In the genomic region with DNA sequence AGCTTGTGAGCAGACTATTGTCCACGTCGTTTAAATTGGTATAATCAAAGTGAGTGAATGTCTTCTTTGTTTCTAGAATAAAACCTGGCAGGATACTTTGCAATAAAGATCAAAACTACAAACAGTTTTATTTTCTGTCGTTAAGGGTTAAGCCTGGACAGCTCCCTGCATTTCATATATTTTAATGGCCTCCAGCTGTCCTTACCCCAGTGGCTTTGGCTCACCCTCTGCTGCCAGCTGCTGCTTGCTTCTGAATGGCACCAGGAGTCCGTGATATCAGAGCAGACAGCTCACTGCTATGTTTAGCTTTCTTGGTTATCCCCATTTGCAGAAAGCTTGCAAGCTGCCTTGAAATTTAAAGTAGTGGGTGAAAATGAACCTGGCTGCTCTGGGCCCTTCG, we compare ENCODE assay signal across 8 mouse cellular contexts. TPM values are rescaled to one million over a fixed set of nuclear protein-coding genes. Genes with fewer than 3 reads are reported as not detected.
DNase-seq lines count a peak whose midpoint lies in the region; ATAC-seq and TF ChIP-seq lines count a peak whose summit lies in the region.

No protein-coding gene starts in this region.

- TF ChIP-seq CTCF in lung, postnatal 0 days (IDR thresholded peaks at IDR 0.05), result no peak

- H3K36me3 ChIP-seq in megakaryocyte, embryonic 14.5 days (replicated peaks; ENCODE audit: low read length), result peaks cover 22% of the 10 kb centered on the region
- H3K36me3 ChIP-seq in embryonic facial prominence, embryonic 13.5 days, result peaks cover 17% of the 10 kb centered on the region
- no peaks in the 10 kb centered on the region for H3K36me3 ChIP-seq in lung, postnatal 0 days (ENCODE audit: insufficient read depth, low read length)

- peak overlapping the region; percentile 78 for H3K9ac ChIP-seq in embryonic facial prominence, embryonic 13.5 days
- no peak overlapping the region; the same call in 1 of the 2 replicates for H3K9ac ChIP-seq in lung, postnatal 0 days (replicated peaks; ENCODE audit: low read depth)

- ATAC-seq in megakaryocyte, adult 5-6 weeks (ENCODE audit: poor library complexity, severe bottlenecking), result no peak
- ATAC-seq in embryonic facial prominence, embryonic 13.5 days (ENCODE audit: insufficient number of reproducible peaks, insufficient read depth, low FRiP score, low TSS enrichment, low read depth), result no peak
- ATAC-seq in lung, postnatal 0 days, result no peak
- ATAC-seq in inflammation-experienced regulatory T-cells, adult 6 months, result no peak
- ATAC-seq in activated CD4-positive, CD25-positive, alpha-beta regulatory T cell, adult 4 months, result no peak

- H3K9me3 ChIP-seq in megakaryocyte, embryonic 14.5 days, result no peaks in the 10 kb centered on the region
- H3K9me3 ChIP-seq in embryonic facial prominence, embryonic 13.5 days, result no peaks in the 10 kb centered on the region
- H3K9me3 ChIP-seq in lung, postnatal 0 days (ENCODE audit: low read length), result no peaks in the 10 kb centered on the region

- H3K27ac ChIP-seq in embryonic facial prominence, embryonic 13.5 days, result peak overlapping the region; percentile 74
- H3K27ac ChIP-seq in lung, postnatal 0 days (ENCODE audit: low read length), result peak overlapping the region; percentile 11; the same call in 1 of the 2 replicates

- H3K27me3 ChIP-seq in megakaryocyte, embryonic 14.5 days (replicated peaks), result no peaks in the 10 kb centered on the region
- no peaks in the 10 kb centered on the region for H3K27me3 ChIP-seq in embryonic facial prominence, embryonic 13.5 days
- H3K27me3 ChIP-seq in lung, postnatal 0 days (replicated peaks; ENCODE audit: insufficient read depth, low read length), result no peaks in the 10 kb centered on the region

- H3K4me2 ChIP-seq in embryonic facial prominence, embryonic 13.5 days, result peak overlapping the region; percentile 84
- H3K4me2 ChIP-seq in lung, postnatal 0 days (replicated peaks; ENCODE audit: low read depth, low read length), result peak overlapping the region; percentile 57

- peak; percentile 60 to 69 for DNase-seq in heart, postnatal 10 days
- peak; percentile 52 for DNase-seq in lung, postnatal 0 days (ENCODE audit: low spot score)
- DNase-seq in B cell, adult 2 months, result no peak

- TF ChIP-seq EP300 in lung, postnatal 0 days (IDR thresholded peaks at IDR 0.05), result no peak

- 21% methylated on average over 5 of the region's 5 CpGs for WGBS in embryonic facial prominence, embryonic 13.5 days
- WGBS in lung, postnatal 0 days, result 31% methylated on average over 5 of the region's 5 CpGs

- intact Hi-C loops in heart, postnatal 10 days (cut with DNase I), result loop anchor here (10.0 kb wide), 1 partner anchor 607 kb away; no protein-coding TSS in a partner anchor

- peak overlapping the region; percentile 95 for H3K4me3 ChIP-seq in megakaryocyte, embryonic 14.5 days (replicated peaks)
- peak overlapping the region; percentile 58 for H3K4me3 ChIP-seq in embryonic facial prominence, embryonic 13.5 days
- H3K4me3 ChIP-seq in lung, postnatal 0 days (ENCODE audit: low read depth, low read length), result peak overlapping the region; percentile 53

- H3K4me1 ChIP-seq in megakaryocyte, embryonic 14.5 days, result peaks cover 69% of the 10 kb centered on the region
- peaks cover 18% of the 10 kb centered on the region for H3K4me1 ChIP-seq in embryonic facial prominence, embryonic 13.5 days
- H3K4me1 ChIP-seq in lung, postnatal 0 days (ENCODE audit: insufficient read depth, low read depth, low read length), result peaks cover 15% of the 10 kb centered on the region; the same call in 1 of the 2 replicates

RNA-seq across cellular contexts. Expression of a gene that starts 0.9 kb away (rescaled TPM):
- 18.6 TPM in 1 of 2 replicates, not detected in the other for polyA plus RNA-seq in megakaryocyte, embryonic 14.5 days (2012; ENCODE audit: insufficient read depth, low replicate concordance)
- 68.8 and 83.8 TPM in 2 replicates for total RNA-seq in megakaryocyte, adult 5-6 weeks (2015)
- total RNA-seq in megakaryocyte, adult 5-6 weeks (2017), result 122 and 134 TPM in 2 replicates
- 128 and 138 TPM in 2 replicates for polyA plus RNA-seq in embryonic facial prominence, embryonic 13.5 days (2015; fragmentation: Nextera tagmentation; extraction: Ambion mirVana)
- 10 to 100 TPM; 48.9 to 54.0 TPM for total RNA-seq in heart, postnatal 10 days (2021)
- polyA plus RNA-seq in lung, postnatal 0 days (2015; fragmentation: Nextera tagmentation; extraction: Ambion mirVana), result 131 and 132 TPM in 2 replicates
- polyA plus RNA-seq in inflammation-experienced regulatory T-cells, adult 6 months (2017; shearing (Covaris generic)), result 100 to 1,000 TPM; 112 to 149 (median 139) TPM
- polyA plus RNA-seq in activated CD4-positive, CD25-positive, alpha-beta regulatory T cell, adult 4 months (2017; shearing (Covaris generic)), result 100 to 1,000 TPM; 121 to 124 TPM

RNA-seq across cellular contexts. Expression of a gene that starts 9.8 kb away (rescaled TPM):
- polyA plus RNA-seq in megakaryocyte, embryonic 14.5 days (2012; ENCODE audit: insufficient read depth, low replicate concordance), result not detected in 2 replicates
- not detected in 2 replicates for total RNA-seq in megakaryocyte, adult 5-6 weeks (2015)
- not detected in 2 replicates for total RNA-seq in megakaryocyte, adult 5-6 weeks (2017)
- 0.15 and 0.41 TPM in 2 replicates for polyA plus RNA-seq in embryonic facial prominence, embryonic 13.5 days (2015; fragmentation: Nextera tagmentation; extraction: Ambion mirVana)
- total RNA-seq in heart, postnatal 10 days (2021), result not detected
- polyA plus RNA-seq in lung, postnatal 0 days (2015; fragmentation: Nextera tagmentation; extraction: Ambion mirVana), result 31.6 and 47.5 TPM in 2 replicates
- polyA plus RNA-seq in inflammation-experienced regulatory T-cells, adult 6 months (2017; shearing (Covaris generic)), result not detected
- not detected for polyA plus RNA-seq in activated CD4-positive, CD25-positive, alpha-beta regulatory T cell, adult 4 months (2017; shearing (Covaris generic))

RNA-seq across cellular contexts. Expression of a gene that starts 19.3 kb away (rescaled TPM):
- not detected in 2 replicates for polyA plus RNA-seq in megakaryocyte, embryonic 14.5 days (2012; ENCODE audit: insufficient read depth, low replicate concordance)
- not detected in 2 replicates for total RNA-seq in megakaryocyte, adult 5-6 weeks (2015)
- total RNA-seq in megakaryocyte, adult 5-6 weeks (2017), result not detected in 2 replicates
- polyA plus RNA-seq in embryonic facial prominence, embryonic 13.5 days (2015; fragmentation: Nextera tagmentation; extraction: Ambion mirVana), result not detected in 2 replicates
- total RNA-seq in heart, postnatal 10 days (2021), result 1 to 10 TPM in 1 of 2 experiments, under 1 TPM in 1; 0.62 to 1.2 TPM
- not detected in 2 replicates for polyA plus RNA-seq in lung, postnatal 0 days (2015; fragmentation: Nextera tagmentation; extraction: Ambion mirVana)
- not detected for polyA plus RNA-seq in inflammation-experienced regulatory T-cells, adult 6 months (2017; shearing (Covaris generic))
- not detected for polyA plus RNA-seq in activated CD4-positive, CD25-positive, alpha-beta regulatory T cell, adult 4 months (2017; shearing (Covaris generic))

RNA-seq across cellular contexts. Expression of a gene that starts 57.3 kb away (rescaled TPM):
- 0.02 TPM in 1 of 2 replicates, not detected in the other for polyA plus RNA-seq in megakaryocyte, embryonic 14.5 days (2012; ENCODE audit: insufficient read depth, low replicate concordance)
- not detected in 2 replicates for total RNA-seq in megakaryocyte, adult 5-6 weeks (2015)
- total RNA-seq in megakaryocyte, adult 5-6 weeks (2017), result not detected in 2 replicates
- 0.13 and 0.74 TPM in 2 replicates for polyA plus RNA-seq in embryonic facial prominence, embryonic 13.5 days (2015; fragmentation: Nextera tagmentation; extraction: Ambion mirVana)
- 100 to 1,000 TPM; 415 to 442 TPM for total RNA-seq in heart, postnatal 10 days (2021)
- polyA plus RNA-seq in lung, postnatal 0 days (2015; fragmentation: Nextera tagmentation; extraction: Ambion mirVana), result 0.14 TPM in 1 of 2 replicates, not detected in the other
- polyA plus RNA-seq in inflammation-experienced regulatory T-cells, adult 6 months (2017; shearing (Covaris generic)), result not detected
- polyA plus RNA-seq in activated CD4-positive, CD25-positive, alpha-beta regulatory T cell, adult 4 months (2017; shearing (Covaris generic)), result not detected

Comparison
In these comparisons a context has a peak if more than half of its experiments do, and no peak if none do; other contexts are left out.
1. DNase-seq: peak in heart, postnatal 10 days (2 of 2) and lung, postnatal 0 days (single experiment); none in B cell, adult 2 months (0 of 2).
2. RNA of a gene that starts 9.8 kb away (polyA plus RNA-seq): 31.6 to 47.5 TPM in lung, postnatal 0 days; 0.15 to 0.41 TPM in embryonic facial prominence, embryonic 13.5 days, not detected in megakaryocyte, embryonic 14.5 days, not detected in inflammation-experienced regulatory T-cells, adult 6 months and not detected in activated CD4-positive, CD25-positive, alpha-beta regulatory T cell, adult 4 months; every median in the first group is over 10 times any median in the second.
3. Peak in every context shown above with its lines, with median percentiles within 50 percentile points of each other: H3K4me3 ChIP-seq.